Mouse (Mus musculus) forebrain, embryonic 11.5 days (tissue): Measurements from ENCODE around the gene Evx1. TPM values are rescaled to one million over a fixed set of nuclear protein-coding genes. Genes with fewer than 3 reads are reported as not detected.

Source experiments
- ATAC-seq: fragments of 200-750 bp; cut with Nextera tagmentation; replicated peaks from 2 replicates; pipeline ENCODE4 v1.8.0; 2017; ENCODE audit warnings: moderate TSS enrichment; ENCODE audit not compliant: low FRiP score
- DNase-seq: peaks from one replicate; pipeline ENCODE4 v3.0.0-alpha.2; 2017; ENCODE audit warnings: low spot score
- H3K27ac ChIP-seq: fragments of 300-500 bp; sonication (generic); 2 replicates; pipeline ENCODE4 v1.5.1; 2014; ENCODE audit warnings: low read depth, low read length
- H3K27me3 ChIP-seq: fragments of 300-500 bp; sonication (generic); 2 replicates; pipeline ENCODE4 v1.6.1; 2014; ENCODE audit warnings: mild to moderate bottlenecking, low read length, mixed read lengths; ENCODE audit not compliant: control insufficient read depth, insufficient read depth
- H3K36me3 ChIP-seq: fragments of 300-500 bp; sonication (generic); 2 replicates; pipeline ENCODE4 v1.6.1; 2014; ENCODE audit warnings: mild to moderate bottlenecking, low read length, moderate library complexity, mixed read lengths; ENCODE audit not compliant: control insufficient read depth, insufficient read depth
- H3K4me1 ChIP-seq: fragments of 300-500 bp; sonication (generic); replicated peaks from 2 replicates; pipeline ENCODE4 v1.6.1; 2014; ENCODE audit warnings: low read length, mixed read lengths; ENCODE audit not compliant: control insufficient read depth, insufficient read depth
- H3K4me2 ChIP-seq: fragments of 300-500 bp; sonication (generic); 2 replicates; pipeline ENCODE4 v1.6.1; 2014; ENCODE audit warnings: low read depth, mild to moderate bottlenecking, low read length, moderate library complexity, mixed read lengths; ENCODE audit not compliant: severe bottlenecking
- H3K4me3 ChIP-seq: fragments of 300-500 bp; sonication (generic); 2 replicates; pipeline ENCODE4 v1.5.1; 2014; ENCODE audit warnings: low read depth, low read length
- H3K9ac ChIP-seq: fragments of 300-500 bp; sonication (generic); 2 replicates; pipeline ENCODE4 v1.6.1; 2014; ENCODE audit warnings: low read length
- H3K9me3 ChIP-seq: fragments of 300-500 bp; sonication (generic); 2 replicates; pipeline ENCODE4 v1.6.1; 2016; ENCODE audit warnings: low read length, mixed read lengths; ENCODE audit not compliant: control insufficient read depth
- WGBS: fragments of 180-500 bp; shearing (Covaris S2); extraction: QIAGEN DNeasy Blood & Tissue Kit; methylation state at CpG from one replicate; pipeline ENCODE4 v1.1.7; 2014; 5-methylcytosine and 5-hydroxymethylcytosine counted together
- polyA plus RNA-seq: library from polyadenylated mRNA; unstranded; fragments of >200 nt; fragmentation: Nextera tagmentation; extraction: Ambion mirVana; gene quantifications from 2 replicates; pipeline ENCODE4 v1.2.1, GENCODE M21; 2014

The Evx1 gene
- polyA plus RNA-seq, 1 experiment from 2014 or later, result not detected

DNA sequence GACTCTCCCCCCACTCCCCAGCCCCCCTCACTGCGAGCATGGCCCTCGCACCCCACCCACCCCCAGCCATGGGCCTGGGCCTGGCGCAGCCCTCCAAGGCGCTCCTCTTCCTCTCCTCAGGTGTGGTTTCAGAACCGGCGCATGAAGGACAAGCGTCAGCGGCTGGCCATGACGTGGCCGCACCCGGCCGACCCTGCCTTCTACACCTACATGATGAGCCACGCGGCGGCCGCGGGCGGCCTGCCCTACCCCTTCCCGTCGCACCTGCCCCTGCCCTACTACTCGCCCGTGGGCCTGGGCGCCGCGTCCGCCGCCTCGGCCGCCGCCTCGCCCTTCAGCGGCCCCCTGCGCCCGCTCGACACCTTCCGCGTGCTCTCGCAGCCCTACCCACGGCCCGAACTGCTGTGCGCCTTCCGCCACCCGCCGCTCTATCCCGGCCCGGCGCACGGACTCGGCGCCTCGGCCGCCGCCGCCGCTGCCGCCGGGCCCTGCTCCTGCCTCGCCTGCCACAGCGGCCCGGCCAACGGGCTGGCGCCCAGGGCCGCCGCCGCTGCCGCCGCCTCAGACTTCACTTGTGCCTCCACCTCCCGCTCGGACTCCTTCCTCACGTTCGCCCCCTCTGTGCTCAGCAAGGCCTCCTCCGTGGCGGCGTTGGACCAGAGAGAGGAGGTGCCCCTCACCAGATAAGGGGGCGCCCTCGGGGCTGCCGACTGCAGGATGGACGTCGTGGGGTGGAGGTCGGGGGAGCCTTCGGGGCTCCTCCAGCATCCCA lies 3.3 kb downstream of the Evx1 start:
- peak overlapping the region; percentile 14; the same call in 1 of the 2 replicates for H3K4me3 ChIP-seq
- WGBS, result 2% methylated on average over 66 of the region's 81 CpGs
- no peaks in the 10 kb centered on the region for H3K9me3 ChIP-seq
- ATAC-seq, result no peak
- peak overlapping the region; percentile 31; the same call in 1 of the 2 replicates for H3K4me2 ChIP-seq
- no peaks in the 10 kb centered on the region for H3K36me3 ChIP-seq
- H3K4me1 ChIP-seq, result peaks cover 4% of the 10 kb centered on the region; the same call in 1 of the 2 replicates
- no peak overlapping the region for H3K9ac ChIP-seq
- peak; percentile 61 for DNase-seq
- H3K27ac ChIP-seq, result no peak overlapping the region
- H3K27me3 ChIP-seq, result peaks cover 99% of the 10 kb centered on the region

DNA sequence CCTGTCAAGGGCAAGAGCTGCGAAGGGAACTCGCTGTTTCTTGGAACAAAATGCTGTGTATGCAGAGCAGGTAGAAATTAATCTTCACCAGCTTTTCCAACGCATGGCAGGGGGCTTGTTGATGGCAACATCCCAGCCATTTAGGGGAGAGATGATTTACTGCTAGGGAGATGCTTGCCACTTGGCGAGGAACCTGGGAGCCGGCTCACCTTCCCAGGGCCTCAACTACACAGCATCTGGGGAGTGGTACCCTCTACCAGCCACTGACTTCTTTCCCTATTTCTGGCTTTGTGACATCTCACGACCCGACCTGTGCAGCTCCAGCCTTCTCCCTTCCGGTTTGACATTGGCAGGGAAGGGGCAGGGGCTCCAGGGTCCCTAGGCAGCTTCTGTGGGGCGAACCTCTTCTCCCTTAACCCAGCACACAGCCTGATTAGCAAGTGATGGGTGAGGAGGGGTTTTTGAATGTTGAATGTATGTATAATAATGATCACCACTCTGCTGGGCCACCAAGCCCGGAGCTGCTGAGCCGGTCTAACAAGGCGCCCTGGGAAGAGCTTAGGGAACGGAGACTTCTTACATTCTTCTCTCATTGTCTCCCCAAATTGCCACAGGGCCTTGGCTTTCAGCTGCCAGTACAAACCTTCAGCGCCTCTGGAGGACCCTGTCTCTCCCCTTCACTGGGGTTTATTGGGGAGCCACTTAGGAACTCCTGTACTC lies 4.3 kb downstream of the Evx1 start:
- H3K36me3 ChIP-seq, result no peaks in the 10 kb centered on the region
- whole genome bisulfite sequencing, result 2% methylated on average over 14 of the region's 14 CpGs
- DNase-seq (no peak), ATAC-seq (no peak)
- H3K4me3 ChIP-seq, result no peak overlapping the region
- H3K4me1 ChIP-seq, result peaks cover 4% of the 10 kb centered on the region; the same call in 1 of the 2 replicates
- H3K9ac ChIP-seq, result no peak overlapping the region
- H3K9me3 ChIP-seq, result no peaks in the 10 kb centered on the region
- no peak overlapping the region for H3K4me2 ChIP-seq
- no peak overlapping the region for H3K27ac ChIP-seq
- H3K27me3 ChIP-seq, result peaks cover 99% of the 10 kb centered on the region

GRCm38 (mm10) chr6:52318271-52318670 lies 5.0 kb downstream of the Evx1 start:
- H3K4me2 ChIP-seq, result no peak overlapping the region
- no peak overlapping the region for H3K27ac ChIP-seq
- WGBS, result 2% methylated on average over 1 of the region's 1 CpGs
- no peak overlapping the region for H3K4me3 ChIP-seq
- no peaks in the 10 kb centered on the region for H3K9me3 ChIP-seq
- H3K4me1 ChIP-seq, result peaks cover 4% of the 10 kb centered on the region; the same call in 1 of the 2 replicates
- no peak overlapping the region for H3K9ac ChIP-seq
- H3K27me3 ChIP-seq, result peaks cover 99% of the 10 kb centered on the region
- DNase-seq (no peak), ATAC-seq (no peak)
- no peaks in the 10 kb centered on the region for H3K36me3 ChIP-seq

- ATAC-seq, result no peak
- Histone ChIP-seq H3K9ac (no peak overlapping the region), H3K4me2 (no peak overlapping the region), H3K4me3 (no peak overlapping the region), H3K4me1 (peaks cover 4% of the 10 kb centered on the region; the same call in 1 of the 2 replicates), H3K27me3 (peaks cover 96% of the 10 kb centered on the region), H3K9me3 (no peaks in the 10 kb centered on the region), H3K27ac (no peak overlapping the region), H3K36me3 (no peaks in the 10 kb centered on the region)
- no peak for DNase-seq
- under 1% methylated on average over 17 of the region's 17 CpGs for WGBS
These were observed 6.8 kb downstream of the Evx1 start for GRCm38 (mm10) chr6:52319956-52320690.

GRCm38 (mm10) chr6:52320966-52321825 lies 7.9 kb downstream of the Evx1 start:
- Histone ChIP-seq H3K4me3 (no peak overlapping the region), H3K4me2 (no peak overlapping the region), H3K9ac (no peak overlapping the region), H3K27ac (no peak overlapping the region), H3K36me3 (no peaks in the 10 kb centered on the region), H3K9me3 (no peaks in the 10 kb centered on the region), H3K4me1 (peaks cover 4% of the 10 kb centered on the region; the same call in 1 of the 2 replicates), H3K27me3 (peaks cover 89% of the 10 kb centered on the region)
- 4% methylated on average over 12 of the region's 12 CpGs for WGBS
- ATAC-seq, result no peak
- no peak for DNase-seq

- no peak for ATAC-seq
- Histone ChIP-seq H3K9ac (no peak overlapping the region), H3K4me1 (no peaks in the 10 kb centered on the region), H3K4me3 (no peak overlapping the region), H3K27ac (no peak overlapping the region), H3K27me3 (peaks cover 84% of the 10 kb centered on the region), H3K9me3 (no peaks in the 10 kb centered on the region), H3K36me3 (no peaks in the 10 kb centered on the region), H3K4me2 (no peak overlapping the region)
- no peak for DNase-seq
- WGBS, result under 1% methylated on average over 21 of the region's 21 CpGs
These were observed 8.6 kb downstream of the Evx1 start for GRCm38 (mm10) chr6:52321826-52322315.

DNA sequence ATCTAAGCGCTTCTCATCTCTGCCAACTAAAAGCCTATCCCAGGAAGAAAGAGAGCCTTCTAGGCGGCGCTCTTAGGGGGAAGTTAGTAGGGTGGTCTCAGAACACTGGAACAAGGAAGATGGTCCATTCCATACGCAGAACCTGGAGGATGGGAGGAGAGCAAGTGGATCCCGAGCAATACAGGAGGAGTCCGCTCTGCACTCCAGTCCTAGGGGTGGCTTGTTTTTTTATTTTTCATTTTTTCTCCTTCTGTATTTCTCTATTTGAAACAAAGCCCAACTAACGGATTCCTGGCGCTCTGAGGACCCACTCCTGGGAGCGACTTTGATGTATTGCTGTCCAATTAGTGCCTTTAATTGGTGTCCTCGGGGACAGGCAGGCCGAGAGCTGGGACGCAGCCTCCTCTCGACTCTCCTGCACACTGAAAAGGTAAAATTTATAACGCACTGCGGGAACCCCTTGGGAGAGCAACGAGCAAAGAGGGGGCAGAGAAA lies 9.5 kb downstream of the Evx1 start:
- Histone ChIP-seq H3K4me3 (no peak overlapping the region), H3K4me2 (no peak overlapping the region), H3K9me3 (no peaks in the 10 kb centered on the region), H3K9ac (no peak overlapping the region), H3K27ac (no peak overlapping the region), H3K27me3 (peaks cover 76% of the 10 kb centered on the region), H3K4me1 (no peaks in the 10 kb centered on the region), H3K36me3 (no peaks in the 10 kb centered on the region)
- DNase-seq (peak; percentile 59), ATAC-seq (no peak)
- 0% methylated on average over 16 of the region's 16 CpGs for WGBS
